ENCODE assay signal across 18 mouse cellular contexts in the genomic region with DNA sequence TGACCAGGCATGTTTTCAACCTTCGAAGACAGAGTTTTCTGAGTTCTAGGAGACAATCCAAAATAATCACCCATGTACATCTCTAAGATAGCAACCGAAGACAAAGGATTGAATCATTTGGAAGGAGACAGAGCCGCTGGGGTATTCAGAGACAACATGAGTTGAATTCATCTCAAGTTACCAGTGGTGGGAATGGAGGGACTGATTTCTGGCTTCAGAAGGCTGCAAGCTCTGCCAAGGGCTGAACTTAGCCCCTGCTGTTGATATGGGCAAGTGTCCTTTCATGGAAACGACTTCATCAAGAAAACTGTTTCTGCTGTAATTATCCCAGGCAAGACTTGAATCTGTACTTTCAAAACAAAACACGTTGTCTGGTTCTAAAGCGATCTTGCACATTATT.
DNase-seq lines count a peak whose midpoint lies in the region; ATAC-seq and TF ChIP-seq lines count a peak whose summit lies in the region.
"Had no signal": no experiment of that assay in that cellular context is flagged by ENCODE, and none has a peak within 500 bp of the region (broad histone marks: within the 10 kb centered on the region; RNA-seq: fewer than 3 reads in every experiment).

No protein-coding gene starts in this region.

- 61% methylated on average over 6 of the region's 6 CpGs for WGBS in hindbrain, embryonic 15.5 days
- WGBS in hindbrain, embryonic 13.5 days = 79% methylated on average over 6 of the region's 6 CpGs
- WGBS in midbrain, embryonic 14.5 days = 82% methylated on average over 6 of the region's 6 CpGs
- 64% methylated on average over 6 of the region's 6 CpGs for WGBS in midbrain, embryonic 16.5 days
- 65% methylated on average over 6 of the region's 6 CpGs for WGBS in intestine, embryonic 15.5 days

- H3K36me3 ChIP-seq in hindbrain, embryonic 15.5 days = no peaks in the 10 kb centered on the region
- no peaks in the 10 kb centered on the region for H3K36me3 ChIP-seq in hindbrain, embryonic 13.5 days
- H3K36me3 ChIP-seq in midbrain, embryonic 14.5 days (ENCODE audit: control insufficient read depth, insufficient read depth, low read length) = no peaks in the 10 kb centered on the region
- H3K36me3 ChIP-seq in midbrain, embryonic 16.5 days (ENCODE audit: control insufficient read depth, insufficient read depth, low read length) = no peaks in the 10 kb centered on the region
- no peaks in the 10 kb centered on the region for H3K36me3 ChIP-seq in intestine, embryonic 15.5 days
- H3K36me3 ChIP-seq: neural tube, embryonic 13.5 days; stomach, embryonic 15.5 days had no signal

- H3K4me3 ChIP-seq in gastrocnemius, adult 2 months = no peak overlapping the region
- no peak overlapping the region for H3K4me3 ChIP-seq in hindbrain, embryonic 15.5 days
- no peak overlapping the region for H3K4me3 ChIP-seq in hindbrain, embryonic 13.5 days
- no peak overlapping the region for H3K4me3 ChIP-seq in midbrain, embryonic 14.5 days (replicated peaks; ENCODE audit: low read depth, low read length)
- H3K4me3 ChIP-seq in midbrain, embryonic 16.5 days (ENCODE audit: low read depth, low read length) = no peak overlapping the region
- no peak overlapping the region for H3K4me3 ChIP-seq in intestine, embryonic 15.5 days (replicated peaks)
- H3K4me3 ChIP-seq: megakaryocyte, embryonic 14.5 days; neural tube, embryonic 13.5 days; stomach, embryonic 15.5 days had no signal

- peak; percentile 25 for DNase-seq in gastrocnemius, postnatal 14 days
- DNase-seq in gastrocnemius, adult 2 months = no peak
- peak; percentile 9 for DNase-seq in midbrain, embryonic 14.5 days
- DNase-seq: adrenal gland, postnatal 14 days; cerebellum, adult 9-10 months; thymus, postnatal 14 days had no signal

- intact Hi-C loops in gastrocnemius, postnatal 14 days (cut with DNase I; ENCODE audit: low total_unique reads) = no loop called here
- intact Hi-C loops in gastrocnemius, adult 2 months (cut with DNase I) = no loop called here

- H3K27ac ChIP-seq in gastrocnemius, adult 2 months = no peak overlapping the region
- peak overlapping the region; percentile 53 for H3K27ac ChIP-seq in hindbrain, embryonic 15.5 days (replicated peaks)
- H3K27ac ChIP-seq in hindbrain, embryonic 13.5 days = no peak overlapping the region
- no peak overlapping the region for H3K27ac ChIP-seq in midbrain, embryonic 14.5 days (replicated peaks; ENCODE audit: low read depth, low read length)
- no peak overlapping the region for H3K27ac ChIP-seq in midbrain, embryonic 16.5 days (ENCODE audit: low read length)
- H3K27ac ChIP-seq in intestine, embryonic 15.5 days = no peak overlapping the region
- H3K27ac ChIP-seq: liver, embryonic 14.5 days; neural tube, embryonic 13.5 days; stomach, embryonic 15.5 days had no signal

- no peak for ATAC-seq in hindbrain, embryonic 15.5 days (ENCODE audit: low FRiP score, low read depth)
- no peak for ATAC-seq in hindbrain, embryonic 13.5 days (ENCODE audit: low FRiP score)
- no peak for ATAC-seq in midbrain, embryonic 14.5 days (ENCODE audit: low FRiP score, low TSS enrichment)
- ATAC-seq in midbrain, embryonic 16.5 days = no peak
- ATAC-seq in intestine, embryonic 15.5 days = no peak
- ATAC-seq: activated CD4-positive, CD25-positive, alpha-beta regulatory T cell, adult 4 months; intestine, postnatal 0 days; lung, postnatal 0 days; Patski had no signal

- H3K9me3 ChIP-seq in hindbrain, embryonic 15.5 days = no peaks in the 10 kb centered on the region
- no peaks in the 10 kb centered on the region for H3K9me3 ChIP-seq in hindbrain, embryonic 13.5 days
- H3K9me3 ChIP-seq in midbrain, embryonic 14.5 days (ENCODE audit: control insufficient read depth, low read length) = no peaks in the 10 kb centered on the region
- no peaks in the 10 kb centered on the region for H3K9me3 ChIP-seq in midbrain, embryonic 16.5 days (replicated peaks; ENCODE audit: control insufficient read depth, low read length, poor library complexity, severe bottlenecking)
- H3K9me3 ChIP-seq in intestine, embryonic 15.5 days = no peaks in the 10 kb centered on the region
- H3K9me3 ChIP-seq: megakaryocyte, embryonic 14.5 days; neural tube, embryonic 13.5 days; stomach, embryonic 15.5 days had no signal

- no peak for TF ChIP-seq CTCF in gastrocnemius, adult 2 months (IDR thresholded peaks at IDR 0.05)

- H3K4me2 ChIP-seq in hindbrain, embryonic 15.5 days = no peak overlapping the region
- no peak overlapping the region for H3K4me2 ChIP-seq in hindbrain, embryonic 13.5 days
- H3K4me2 ChIP-seq in midbrain, embryonic 14.5 days (ENCODE audit: low read length) = no peak overlapping the region
- H3K4me2 ChIP-seq in midbrain, embryonic 16.5 days (ENCODE audit: low read length) = no peak overlapping the region
- H3K4me2 ChIP-seq in intestine, embryonic 15.5 days (replicated peaks) = no peak overlapping the region
- H3K4me2 ChIP-seq: neural tube, embryonic 13.5 days; stomach, embryonic 15.5 days had no signal

- H3K9ac ChIP-seq in hindbrain, embryonic 15.5 days = no peak overlapping the region
- no peak overlapping the region for H3K9ac ChIP-seq in hindbrain, embryonic 13.5 days
- no peak overlapping the region for H3K9ac ChIP-seq in midbrain, embryonic 14.5 days (replicated peaks; ENCODE audit: low read length)
- no peak overlapping the region for H3K9ac ChIP-seq in midbrain, embryonic 16.5 days (ENCODE audit: low read depth, low read length)
- no peak overlapping the region for H3K9ac ChIP-seq in intestine, embryonic 15.5 days
- H3K9ac ChIP-seq: liver, embryonic 14.5 days; neural tube, embryonic 13.5 days; stomach, embryonic 15.5 days had no signal

- H3K27me3 ChIP-seq in hindbrain, embryonic 15.5 days = no peaks in the 10 kb centered on the region
- H3K27me3 ChIP-seq in hindbrain, embryonic 13.5 days = no peaks in the 10 kb centered on the region
- H3K27me3 ChIP-seq in midbrain, embryonic 14.5 days (ENCODE audit: control insufficient read depth, insufficient read depth, low read length) = no peaks in the 10 kb centered on the region
- no peaks in the 10 kb centered on the region for H3K27me3 ChIP-seq in midbrain, embryonic 16.5 days (ENCODE audit: control insufficient read depth, insufficient read depth, low read depth, low read length)
- no peaks in the 10 kb centered on the region for H3K27me3 ChIP-seq in intestine, embryonic 15.5 days (replicated peaks)
- H3K27me3 ChIP-seq: megakaryocyte, embryonic 14.5 days; neural tube, embryonic 13.5 days; Patski; stomach, embryonic 15.5 days had no signal

- 0 out of 2 replicates have a peak, but pooled peaks cover 9% of the 10 kb centered on the region for H3K4me1 ChIP-seq in hindbrain, embryonic 15.5 days (replicated peaks)
- H3K4me1 ChIP-seq in hindbrain, embryonic 13.5 days (replicated peaks) = no peaks in the 10 kb centered on the region; the same call in 1 of the 2 replicates
- H3K4me1 ChIP-seq in midbrain, embryonic 14.5 days (ENCODE audit: control insufficient read depth, insufficient read depth, low read length) = no peaks in the 10 kb centered on the region
- H3K4me1 ChIP-seq in midbrain, embryonic 16.5 days (ENCODE audit: control insufficient read depth, insufficient read depth, low read length) = no peaks in the 10 kb centered on the region
- H3K4me1 ChIP-seq in intestine, embryonic 15.5 days (replicated peaks) = no peaks in the 10 kb centered on the region
- H3K4me1 ChIP-seq: megakaryocyte, embryonic 14.5 days; neural tube, embryonic 13.5 days; stomach, embryonic 15.5 days had no signal
